Mouse (Mus musculus) lung, embryonic 14.5 days (tissue): ENCODE measurements around the gene Trpm5. TPM values are rescaled to one million over a fixed set of nuclear protein-coding genes. Genes with fewer than 3 reads are reported as not detected.

Experiments
- ATAC-seq: fragments of 200-750 bp; cut with Nextera tagmentation; 2 replicates; pipeline ENCODE4 v1.8.0; 2017; ENCODE audit warnings: mild to moderate bottlenecking, moderate TSS enrichment, moderate library complexity; ENCODE audit not compliant: insufficient read depth
- DNase-seq: peaks from one replicate; pipeline ENCODE4 v3.0.0-alpha.2; 2015
- H3K27ac ChIP-seq: fragments of 300-500 bp; sonication (generic); 2 replicates; pipeline ENCODE4 v1.5.1; 2014; ENCODE audit warnings: low read depth, mild to moderate bottlenecking, moderate library complexity
- H3K27me3 ChIP-seq: fragments of 300-500 bp; sonication (generic); 2 replicates; pipeline ENCODE4 v1.6.1; 2014; ENCODE audit warnings: low read length, control low read depth; ENCODE audit not compliant: insufficient read depth
- H3K36me3 ChIP-seq: fragments of 300-500 bp; sonication (generic); 2 replicates; pipeline ENCODE4 v1.6.1; 2014; ENCODE audit warnings: control low read depth; ENCODE audit not compliant: insufficient read depth
- H3K4me1 ChIP-seq: fragments of 300-500 bp; sonication (generic); 2 replicates; pipeline ENCODE4 v1.6.1; 2014; ENCODE audit warnings: antibody characterized with exemption, control low read depth; ENCODE audit not compliant: insufficient read depth
- H3K4me2 ChIP-seq: fragments of 300-500 bp; sonication (generic); 2 replicates; pipeline ENCODE4 v1.6.1; 2014; ENCODE audit warnings: mild to moderate bottlenecking
- H3K4me3 ChIP-seq: fragments of 300-500 bp; sonication (generic); 2 replicates; pipeline ENCODE4 v1.5.1; 2014; ENCODE audit warnings: low read depth, low read length
- H3K9ac ChIP-seq: fragments of 300-500 bp; sonication (generic); 2 replicates; pipeline ENCODE4 v1.6.1; 2014
- H3K9me3 ChIP-seq: fragments of 300-500 bp; sonication (generic); 2 replicates; pipeline ENCODE4 v1.6.1; 2016; ENCODE audit warnings: low read depth, low read length, control low read depth
- CTCF ChIP-seq: IDR thresholded peaks from 2 replicates; pipeline ENCODE4 v1.5.1; 2016; ENCODE audit warnings: antibody characterized with exemption, low read depth
- WGBS: fragments of 180-500 bp; shearing (Covaris S2); extraction: QIAGEN DNeasy Blood & Tissue Kit; methylation state at CpG from one replicate; pipeline ENCODE4 v1.1.7; 2014; 5-methylcytosine and 5-hydroxymethylcytosine counted together
- polyA plus RNA-seq: library from polyadenylated mRNA; unstranded; fragments of >200 nt; fragmentation: Nextera tagmentation; extraction: Ambion mirVana; gene quantifications from 2 replicates; pipeline ENCODE4 v1.2.1, GENCODE M21; 2014

Trpm5 gene
- polyA plus RNA-seq, 1 experiment from 2014 or later, result 4.7 TPM

- H3K4me2 ChIP-seq, result no peak overlapping the region
- ATAC-seq, result no peak
- no peak overlapping the region for H3K4me3 ChIP-seq
- no peak for DNase-seq
- H3K36me3 ChIP-seq, result no peaks in the 10 kb centered on the region
- no peak overlapping the region for H3K9ac ChIP-seq
- no peak overlapping the region for H3K27ac ChIP-seq
- 87% methylated on average over 8 of the region's 8 CpGs for WGBS
- no peaks in the 10 kb centered on the region for H3K4me1 ChIP-seq
- H3K9me3 ChIP-seq, result no peaks in the 10 kb centered on the region
- no peaks in the 10 kb centered on the region for H3K27me3 ChIP-seq
- TF ChIP-seq CTCF, result no peak
These were observed 59.7 kb downstream of the Trpm5 start for GRCm38 (mm10) chr7:143034519-143035450.

GRCm38 (mm10) chr7:143034112-143034511 is 60.3 kb downstream of the Trpm5 start:
- 89% methylated on average over 2 of the region's 2 CpGs for WGBS
- ATAC-seq, result no peak
- no peak overlapping the region for H3K4me2 ChIP-seq
- no peaks in the 10 kb centered on the region for H3K4me1 ChIP-seq
- no peak for DNase-seq
- H3K36me3 ChIP-seq, result no peaks in the 10 kb centered on the region
- no peaks in the 10 kb centered on the region for H3K9me3 ChIP-seq
- TF ChIP-seq CTCF, result no peak
- no peak overlapping the region for H3K9ac ChIP-seq
- H3K27me3 ChIP-seq, result no peaks in the 10 kb centered on the region
- no peak overlapping the region for H3K27ac ChIP-seq
- H3K4me3 ChIP-seq, result no peak overlapping the region

GRCm38 (mm10) chr7:143033581-143033980 is 60.9 kb downstream of the Trpm5 start:
- H3K27me3 ChIP-seq, result no peaks in the 10 kb centered on the region
- DNase-seq, result no peak
- H3K36me3 ChIP-seq, result no peaks in the 10 kb centered on the region
- H3K9ac ChIP-seq, result no peak overlapping the region
- no peak for TF ChIP-seq CTCF
- H3K4me1 ChIP-seq, result no peaks in the 10 kb centered on the region
- no peak overlapping the region for H3K4me3 ChIP-seq
- H3K9me3 ChIP-seq, result no peaks in the 10 kb centered on the region
- no peak overlapping the region for H3K4me2 ChIP-seq
- H3K27ac ChIP-seq, result no peak overlapping the region
- WGBS, result 77% methylated on average over 4 of the region's 4 CpGs
- no peak for ATAC-seq

- Histone ChIP-seq H3K4me2 (no peak overlapping the region), H3K9me3 (no peaks in the 10 kb centered on the region), H3K4me1 (no peaks in the 10 kb centered on the region), H3K36me3 (no peaks in the 10 kb centered on the region), H3K27ac (no peak overlapping the region), H3K9ac (no peak overlapping the region), H3K4me3 (no peak overlapping the region), H3K27me3 (no peaks in the 10 kb centered on the region)
- DNase-seq (peak; percentile 73), ATAC-seq (no peak)
- 58% methylated on average over 1 of the region's 1 CpGs for WGBS
- TF ChIP-seq CTCF, result no peak
These were observed 62.6 kb downstream of the Trpm5 start for GRCm38 (mm10) chr7:143031816-143032215.

- DNase-seq (no peak), ATAC-seq (no peak; the same call in 1 of the 2 replicates)
- Histone ChIP-seq H3K36me3 (no peaks in the 10 kb centered on the region), H3K9ac (no peak overlapping the region), H3K4me3 (no peak overlapping the region), H3K4me2 (no peak overlapping the region), H3K27ac (no peak overlapping the region), H3K4me1 (no peaks in the 10 kb centered on the region), H3K9me3 (no peaks in the 10 kb centered on the region), H3K27me3 (no peaks in the 10 kb centered on the region)
- WGBS, result 81% methylated on average over 4 of the region's 4 CpGs
- no peak for TF ChIP-seq CTCF
These were observed 67.2 kb downstream of the Trpm5 start for GRCm38 (mm10) chr7:143027196-143027595.

GRCm38 (mm10) chr7:143025496-143025895 is 68.9 kb downstream of the Trpm5 start:
- H3K27ac ChIP-seq, result no peak overlapping the region
- ATAC-seq (no peak), DNase-seq (no peak)
- no peaks in the 10 kb centered on the region for H3K36me3 ChIP-seq
- H3K27me3 ChIP-seq, result no peaks in the 10 kb centered on the region
- H3K9ac ChIP-seq, result no peak overlapping the region
- H3K9me3 ChIP-seq, result no peaks in the 10 kb centered on the region
- TF ChIP-seq CTCF, result no peak
- no peak overlapping the region for H3K4me2 ChIP-seq
- no peaks in the 10 kb centered on the region for H3K4me1 ChIP-seq
- H3K4me3 ChIP-seq, result no peak overlapping the region
- WGBS, result 76% methylated on average over 3 of the region's 3 CpGs

- TF ChIP-seq CTCF, result no peak
- 81% methylated on average over 1 of the region's 1 CpGs for WGBS
- no peaks in the 10 kb centered on the region for H3K27me3 ChIP-seq
- no peak overlapping the region for H3K9ac ChIP-seq
- ATAC-seq (no peak), DNase-seq (no peak)
- no peak overlapping the region for H3K4me3 ChIP-seq
- no peaks in the 10 kb centered on the region for H3K36me3 ChIP-seq
- no peaks in the 10 kb centered on the region for H3K9me3 ChIP-seq
- H3K27ac ChIP-seq, result no peak overlapping the region
- no peaks in the 10 kb centered on the region for H3K4me1 ChIP-seq
- H3K4me2 ChIP-seq, result no peak overlapping the region
These were observed 70.1 kb downstream of the Trpm5 start for GRCm38 (mm10) chr7:143024293-143024692.
